Mouse (Mus musculus) liver, adult 2 months (tissue): ENCODE results near the gene Slco4c1. TPM values are rescaled to one million over a fixed set of nuclear protein-coding genes. Genes with fewer than 3 reads are reported as not detected.

Source experiments
- DNase-seq: peaks from one replicate; pipeline ENCODE4 v3.0.0-alpha.2; 2011; ENCODE audit warnings: low read depth, low spot score; ENCODE audit errors: extremely low read depth
- H3K27ac ChIP-seq: fragments of 200-500 bp; replicated peaks from 2 replicates; pipeline ENCODE4 v1.5.1; 2012; ENCODE audit warnings: low read depth, mild to moderate bottlenecking, control low read depth, inconsistent platforms, low read length; ENCODE audit not compliant: insufficient read depth
- H3K27me3 ChIP-seq: fragments of 200-500 bp; 2 replicates; pipeline ENCODE4 v1.6.1; 2012; ENCODE audit warnings: mild to moderate bottlenecking, moderate library complexity, low read length, inconsistent platforms; ENCODE audit not compliant: control insufficient read depth, insufficient read depth
- H3K36me3 ChIP-seq: fragments of 200-500 bp; 2 replicates; pipeline ENCODE4 v1.6.1; 2012; ENCODE audit warnings: low read length, inconsistent platforms; ENCODE audit not compliant: control insufficient read depth, insufficient read depth
- H3K4me1 ChIP-seq: fragments of 200-500 bp; 2 replicates; pipeline ENCODE4 v1.6.1; 2011; ENCODE audit warnings: low read length; ENCODE audit not compliant: control insufficient read depth, insufficient read depth
- H3K4me3 ChIP-seq: fragments of 200-500 bp; 2 replicates; pipeline ENCODE4 v1.5.1; 2011; ENCODE audit warnings: low read depth, mild to moderate bottlenecking, control low read depth, low read length, moderate library complexity; ENCODE audit not compliant: insufficient read depth
- H3K79me2 ChIP-seq: fragments of 200-500 bp; 2 replicates; pipeline ENCODE4 v1.6.1; 2012; ENCODE audit warnings: inconsistent platforms, mild to moderate bottlenecking, low read length, moderate library complexity; ENCODE audit not compliant: control insufficient read depth, insufficient read depth
- H3K9ac ChIP-seq: fragments of 200-500 bp; 2 replicates; pipeline ENCODE4 v1.6.1; 2012; ENCODE audit warnings: low read depth, mild to moderate bottlenecking, control low read depth, inconsistent platforms, low read length
- CTCF ChIP-seq: fragments of 200-500 bp; IDR thresholded peaks from 2 replicates; pipeline ENCODE4 v1.5.1; 2011; ENCODE audit warnings: low read depth, low read length, control low read depth
- POLR2A ChIP-seq: fragments of 200-500 bp; IDR thresholded peaks from 2 replicates; pipeline ENCODE4 v1.6.1; 2011; ENCODE audit warnings: low read length, control low read depth; ENCODE audit not compliant: insufficient read depth; ENCODE audit errors: extremely low read depth
- WGBS: fragments of 180-500 bp; shearing (Covaris S2); methylation state at CpG from one replicate; pipeline ENCODE4 v1.1.7; 2018; 5-methylcytosine and 5-hydroxymethylcytosine counted together
- polyA plus RNA-seq: library from polyadenylated mRNA; depleted of rRNA; stranded (reverse); fragments of >200 nt; gene quantifications from 2 replicates; pipeline ENCODE4 v1.2.3, GENCODE M21; 2012
- total RNA-seq: library from RNA; depleted of rRNA; stranded (reverse); fragments of >200 nt; gene quantifications from 2 replicates; pipeline ENCODE4 v1.2.3, GENCODE M21; 2014

Slco4c1 gene
- total and polyA plus RNA-seq, 2 experiments: under 0.01 TPM; not detected in 1

GRCm38 (mm10) chr1:96794690-96795089, 77.3 kb downstream of the Slco4c1 start:
- Histone ChIP-seq H3K79me2 (no peaks in the 10 kb centered on the region), H3K4me3 (no peak overlapping the region), H3K9ac (no peak overlapping the region), H3K27ac (no peak overlapping the region), H3K4me1 (no peaks in the 10 kb centered on the region), H3K36me3 (no peaks in the 10 kb centered on the region), H3K27me3 (no peaks in the 10 kb centered on the region)
- no peak for TF ChIP-seq CTCF
- no peak for TF ChIP-seq POLR2A
- DNase-seq: no peak
- 90% methylated on average over 4 of the region's 4 CpGs for WGBS

- DNase-seq: no peak
- Histone ChIP-seq H3K4me3 (no peak overlapping the region), H3K36me3 (no peaks in the 10 kb centered on the region), H3K27me3 (no peaks in the 10 kb centered on the region), H3K4me1 (no peaks in the 10 kb centered on the region), H3K9ac (no peak overlapping the region), H3K27ac (no peak overlapping the region), H3K79me2 (no peaks in the 10 kb centered on the region)
- TF ChIP-seq CTCF: no peak
- TF ChIP-seq POLR2A: no peak
- WGBS: 80% methylated on average over 5 of the region's 5 CpGs
These were observed 77.7 kb downstream of the Slco4c1 start for GRCm38 (mm10) chr1:96794290-96794689.

GRCm38 (mm10) chr1:96789268-96789667, 82.7 kb downstream of the Slco4c1 start:
- no peak for DNase-seq
- no peak for TF ChIP-seq POLR2A
- no peak for TF ChIP-seq CTCF
- 83% methylated on average over 1 of the region's 1 CpGs for WGBS

GRCm38 (mm10) chr1:96774174-96774573, 97.8 kb downstream of the Slco4c1 start:
- WGBS: 93% methylated on average over 4 of the region's 4 CpGs
- Histone ChIP-seq H3K4me3 (no peak overlapping the region), H3K9ac (no peak overlapping the region), H3K27ac (no peak overlapping the region), H3K4me1 (no peaks in the 10 kb centered on the region), H3K27me3 (no peaks in the 10 kb centered on the region), H3K79me2 (no peaks in the 10 kb centered on the region), H3K36me3 (no peaks in the 10 kb centered on the region)
- DNase-seq: no peak
- TF ChIP-seq POLR2A (no peak), CTCF (no peak)

More at GRCm38 (mm10) chr1:96789268-96789667, 82.7 kb downstream of the Slco4c1 start:
- Histone ChIP-seq H3K9ac (no peak overlapping the region), H3K79me2 (no peaks in the 10 kb centered on the region), H3K36me3 (no peaks in the 10 kb centered on the region), H3K27me3 (no peaks in the 10 kb centered on the region), H3K27ac (no peak overlapping the region), H3K4me1 (no peaks in the 10 kb centered on the region), H3K4me3 (no peak overlapping the region)

- TF ChIP-seq CTCF (no peak), POLR2A (no peak)
- Histone ChIP-seq H3K79me2 (no peaks in the 10 kb centered on the region), H3K4me1 (no peaks in the 10 kb centered on the region), H3K27ac (no peak overlapping the region), H3K9ac (no peak overlapping the region), H3K4me3 (no peak overlapping the region), H3K27me3 (no peaks in the 10 kb centered on the region), H3K36me3 (no peaks in the 10 kb centered on the region)
- WGBS: 86% methylated on average over 5 of the region's 5 CpGs
- no peak for DNase-seq
These were observed 98.3 kb downstream of the Slco4c1 start for GRCm38 (mm10) chr1:96773712-96774111.

- Histone ChIP-seq H3K27ac (no peak overlapping the region), H3K4me3 (no peak overlapping the region), H3K79me2 (no peaks in the 10 kb centered on the region), H3K36me3 (no peaks in the 10 kb centered on the region), H3K9ac (no peak overlapping the region), H3K4me1 (no peaks in the 10 kb centered on the region), H3K27me3 (no peaks in the 10 kb centered on the region)
- no peak for DNase-seq
- WGBS: 95% methylated on average over 1 of the region's 1 CpGs
- TF ChIP-seq CTCF (no peak), POLR2A (no peak)
These were observed 101.7 kb downstream of the Slco4c1 start for GRCm38 (mm10) chr1:96770283-96770682.
